Mouse (Mus musculus): ENCODE measurements around the gene Tbx21.

Gene Tbx21

GRCm38 (mm10) chr11:97114671-97115601, at the start of gene Tbx21:
Tbx21 (minus strand) TSS chr11:97115331.
- peak in 1 of 2 experiments; percentile 44 for DNase-seq (ENCODE audit: low spot score in 2 of 2)

DNA sequence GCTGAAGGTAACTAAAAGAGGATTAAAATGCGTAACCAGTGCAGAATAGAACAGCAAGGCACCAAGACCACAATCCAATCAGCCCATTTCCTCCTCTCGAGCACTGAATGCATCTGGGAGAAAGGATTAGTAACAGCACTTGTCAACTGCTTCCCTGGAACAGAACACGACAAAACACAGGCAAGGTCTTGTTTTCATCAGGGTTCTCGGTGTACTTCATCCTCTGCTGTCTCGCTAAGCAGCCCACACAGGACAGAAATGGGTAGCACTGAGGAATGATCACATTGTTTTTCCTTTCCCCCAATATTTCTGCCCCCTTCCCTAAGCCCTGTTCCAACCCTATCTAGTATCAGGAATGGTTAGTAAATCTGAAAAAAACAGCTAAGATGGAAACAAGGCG, 45.2 kb upstream of the Tbx21 start:
- no peak for DNase-seq (ENCODE audit: low spot score in 2 of 2)

DNA sequence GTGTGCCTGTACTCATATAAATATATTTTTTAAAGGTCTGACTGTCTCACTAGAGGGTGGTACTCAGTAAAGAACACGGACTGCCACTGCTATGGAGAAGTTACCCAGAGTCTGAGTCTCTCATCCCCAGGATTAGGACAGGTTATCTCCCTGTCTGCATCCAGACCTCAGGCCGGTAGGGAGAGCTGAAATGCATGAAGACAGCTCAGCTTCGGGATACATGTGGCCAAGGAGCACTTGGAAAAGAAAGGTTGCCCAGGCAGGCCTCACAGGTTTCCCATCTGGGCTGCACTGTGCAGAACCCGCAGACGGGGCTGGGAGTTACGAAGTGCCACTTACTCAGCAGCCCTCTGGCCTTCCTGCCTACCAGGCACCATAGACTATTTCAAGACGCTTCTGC, 41.9 kb upstream of the Tbx21 start:
- no peak for DNase-seq (ENCODE audit: low spot score in 2 of 2)

GRCm38 (mm10) chr11:97152662-97153287, 37.6 kb upstream of the Tbx21 start:
- DNase-seq (ENCODE audit: low spot score in 2 of 2): peak in 1 of 2 experiments; percentile 35

- DNase-seq (ENCODE audit: low spot score in 2 of 2): no peak
These were observed 36.9 kb upstream of the Tbx21 start for GRCm38 (mm10) chr11:97152023-97152426.

DNA sequence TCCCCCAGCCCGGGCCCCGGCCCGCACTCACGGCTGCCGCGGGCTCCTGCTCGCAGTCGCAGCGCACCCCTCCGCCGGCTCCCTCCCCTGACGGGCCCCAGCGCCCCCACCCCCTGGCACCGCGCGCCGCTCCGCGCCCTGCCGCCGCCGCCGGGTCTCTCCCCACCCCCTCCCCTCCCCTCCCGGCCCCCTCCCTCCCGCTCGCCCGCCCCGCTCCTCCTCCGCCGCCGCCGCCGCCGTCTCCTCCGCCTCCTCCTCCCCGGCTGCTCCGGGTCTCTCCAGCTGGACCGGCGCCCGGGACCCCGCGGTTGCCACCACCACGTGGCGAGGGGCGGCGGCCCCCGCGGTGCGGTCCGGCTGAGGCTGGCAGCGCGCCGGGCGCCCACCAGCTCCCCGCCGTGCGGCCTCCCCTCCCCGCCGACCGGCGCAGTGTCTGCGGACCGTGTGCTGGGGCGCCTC, 36.2 kb upstream of the Tbx21 start, which contains the start of gene Tbkbp1:
Gene Tbkbp1, minus strand, starts transcription at position 153 of the 459 bp plus-strand sequence.
- no peak for DNase-seq (ENCODE audit: low spot score in 2 of 2)

DNA sequence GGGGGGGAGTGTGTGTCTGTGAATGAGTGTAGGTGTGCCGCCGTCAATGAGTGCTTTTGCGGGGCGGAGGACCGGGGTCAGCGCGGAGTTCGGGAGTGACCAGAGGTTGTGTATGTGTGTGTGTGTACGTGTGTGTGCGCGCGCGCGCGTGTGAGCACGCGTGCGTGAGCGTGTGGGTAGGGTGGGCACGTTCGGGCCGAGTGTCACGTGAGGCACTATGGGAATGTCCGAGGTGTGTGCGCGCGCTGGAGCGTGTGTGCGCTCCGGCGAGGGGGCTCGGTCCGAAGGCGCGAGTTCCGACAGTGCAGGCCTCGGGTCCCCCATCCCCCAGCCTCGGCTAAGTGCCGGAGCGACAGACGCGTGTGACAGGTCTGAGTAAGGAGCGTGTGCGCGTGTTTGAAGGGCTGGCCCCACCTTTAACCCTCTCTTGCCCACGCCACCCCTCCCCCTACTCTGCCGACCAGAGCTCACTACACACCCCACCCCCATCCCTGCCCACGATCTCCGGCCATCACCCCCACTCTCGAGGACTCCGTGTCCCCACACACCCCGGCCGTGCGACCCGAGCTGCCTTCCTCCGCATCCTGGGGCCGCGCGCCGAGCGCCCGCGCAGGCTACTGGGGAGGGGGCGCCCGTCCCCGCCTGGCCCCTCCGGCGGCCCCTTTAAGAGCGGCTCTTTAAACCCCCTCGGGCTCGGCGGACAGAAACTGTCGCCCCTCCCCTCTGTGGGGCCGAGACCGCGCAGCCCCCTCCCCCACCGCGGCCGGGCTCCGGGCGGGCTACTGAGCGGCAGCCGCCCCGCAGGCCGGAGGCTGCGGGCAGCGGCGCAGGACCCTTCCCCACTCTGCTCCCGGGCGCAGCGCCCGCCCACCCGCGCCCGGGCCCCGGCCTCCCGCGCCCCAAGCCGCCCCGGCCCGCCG, 35.5 kb upstream of the Tbx21 start:
- no peak for DNase-seq (ENCODE audit: low spot score in 2 of 2)

- no peak for DNase-seq (ENCODE audit: low spot score in 2 of 2)
These were observed 34.9 kb upstream of the Tbx21 start for GRCm38 (mm10) chr11:97149995-97150410.

GRCm38 (mm10) chr11:97149026-97149425, 33.9 kb upstream of the Tbx21 start:
- no peak for DNase-seq (ENCODE audit: low spot score in 2 of 2)

DNA sequence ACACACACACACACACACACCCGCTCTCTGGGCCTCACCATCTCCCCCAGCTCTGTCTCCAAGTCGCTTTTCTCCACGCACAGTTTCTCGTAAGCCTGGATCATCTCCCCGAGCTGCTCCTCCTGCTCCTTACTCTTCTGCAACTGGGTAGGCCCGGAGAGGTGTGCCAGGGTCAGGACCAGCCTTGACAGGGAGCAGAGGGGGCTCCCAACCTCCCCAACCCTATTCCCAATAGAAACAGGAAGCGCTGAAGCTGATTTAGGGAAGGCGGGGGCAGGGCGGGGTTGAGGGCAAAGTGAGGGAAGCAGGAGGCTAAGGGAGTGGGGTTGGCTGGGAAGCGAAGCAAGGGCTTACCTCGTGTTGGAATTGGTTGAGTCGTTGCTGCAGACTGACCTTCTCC, 33.5 kb upstream of the Tbx21 start:
- DNase-seq (ENCODE audit: low spot score in 2 of 2): no peak

- DNase-seq (ENCODE audit: low spot score in 2 of 2): no peak
These were observed 32.2 kb upstream of the Tbx21 start for GRCm38 (mm10) chr11:97147333-97147732.

GRCm38 (mm10) chr11:97146724-97147123, 31.6 kb upstream of the Tbx21 start:
- DNase-seq (ENCODE audit: low spot score in 2 of 2): peak; percentile 22 to 76

- DNase-seq (ENCODE audit: low spot score in 2 of 2): no peak
These were observed 30.8 kb upstream of the Tbx21 start for GRCm38 (mm10) chr11:97145951-97146350.

GRCm38 (mm10) chr11:97145320-97145719, 30.2 kb upstream of the Tbx21 start:
- no peak for DNase-seq (ENCODE audit: low spot score in 2 of 2)

GRCm38 (mm10) chr11:97143196-97143900, 28.2 kb upstream of the Tbx21 start:
- DNase-seq (ENCODE audit: low spot score in 2 of 2): no peak

GRCm38 (mm10) chr11:97142159-97142608, 27.1 kb upstream of the Tbx21 start:
- DNase-seq (ENCODE audit: low spot score in 2 of 2): no peak

DNA sequence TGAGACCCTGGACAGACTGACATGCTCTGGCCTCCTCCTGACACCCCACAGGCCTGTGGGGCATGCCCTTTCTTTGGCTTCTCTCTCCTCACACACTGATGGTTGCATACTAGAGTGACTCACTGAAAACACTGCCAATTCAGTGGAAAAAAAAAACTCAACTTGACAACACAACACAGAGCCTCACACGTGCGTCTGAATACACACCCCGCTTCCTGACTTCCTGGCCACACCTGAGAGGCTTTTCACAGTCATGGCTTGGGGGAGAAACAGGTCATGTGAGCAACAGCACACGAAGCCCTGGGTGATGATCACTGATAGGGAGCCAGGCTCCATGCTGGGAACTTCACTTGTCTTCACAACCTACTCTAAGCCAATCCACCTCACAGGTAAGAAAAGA, 25.7 kb upstream of the Tbx21 start:
- no peak for DNase-seq (ENCODE audit: low spot score in 2 of 2)

GRCm38 (mm10) chr11:97139256-97139655, 24.1 kb upstream of the Tbx21 start:
- no peak for DNase-seq (ENCODE audit: low spot score in 2 of 2)

GRCm38 (mm10) chr11:97138554-97139226, 23.6 kb upstream of the Tbx21 start:
- DNase-seq (ENCODE audit: low spot score in 2 of 2): no peak

GRCm38 (mm10) chr11:97133270-97133669, 18.1 kb upstream of the Tbx21 start:
- DNase-seq (ENCODE audit: low spot score in 2 of 2): no peak
